Mouse (Mus musculus): Measurements from ENCODE around the gene Nat8f2.

Nat8f2 gene

DNA sequence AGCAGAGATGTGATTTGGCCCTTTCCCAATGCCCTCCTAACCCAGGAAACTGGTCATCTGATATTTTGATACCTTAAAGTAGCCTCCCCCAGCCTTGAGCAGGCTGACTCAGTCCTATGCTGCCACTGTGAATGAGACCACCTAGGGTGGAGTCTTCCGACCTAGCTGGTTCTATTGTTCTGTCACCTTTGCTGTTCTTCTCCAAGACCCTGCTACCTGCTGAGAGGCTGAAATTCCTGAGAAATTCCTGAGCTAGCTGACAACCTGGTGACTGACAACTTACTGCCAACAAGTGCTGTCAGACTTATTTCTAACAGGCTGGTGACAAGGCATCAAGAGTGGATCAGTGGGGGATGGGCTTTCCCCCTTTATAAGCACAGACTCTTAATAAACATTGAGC, 50.6 kb downstream of the Nat8f2 start:
- DNase-seq, result no peak
